Mouse (Mus musculus) embryonic facial prominence, embryonic 11.5 days (tissue): Measurements from ENCODE around the gene Itgae. TPM values are rescaled to one million over a fixed set of nuclear protein-coding genes. Genes with fewer than 3 reads are reported as not detected.
A peak's percentile ranks its signal among the peaks of the same experiment; 100 is the strongest.

Source experiments
- ATAC-seq: fragments of 200-750 bp; cut with Nextera tagmentation; replicated peaks from 2 replicates; pipeline ENCODE4 v1.8.0; 2017; ENCODE audit warnings: low read depth; ENCODE audit not compliant: insufficient number of reproducible peaks, low FRiP score, low TSS enrichment
- DNase-seq: peaks from one replicate; pipeline ENCODE4 v3.0.0-alpha.2; 2015; ENCODE audit warnings: low spot score
- H3K27ac ChIP-seq: fragments of 300-500 bp; sonication (generic); replicated peaks from 2 replicates; pipeline ENCODE4 v1.5.1; 2014; ENCODE audit warnings: mild to moderate bottlenecking, low read depth, low read length, control low read depth
- H3K27me3 ChIP-seq: fragments of 300-500 bp; sonication (generic); 2 replicates; pipeline ENCODE4 v1.6.1; 2014; ENCODE audit warnings: mild to moderate bottlenecking, low read length, moderate library complexity, mixed read lengths; ENCODE audit not compliant: control insufficient read depth, insufficient read depth
- H3K36me3 ChIP-seq: fragments of 300-500 bp; sonication (generic); replicated peaks from 2 replicates; pipeline ENCODE4 v1.6.1; 2014; ENCODE audit warnings: low read depth, mild to moderate bottlenecking, low read length, moderate library complexity, mixed read lengths; ENCODE audit not compliant: control insufficient read depth, insufficient read depth
- H3K4me1 ChIP-seq: fragments of 300-500 bp; sonication (generic); 2 replicates; pipeline ENCODE4 v1.6.1; 2014; ENCODE audit warnings: low read length, mixed read lengths; ENCODE audit not compliant: control insufficient read depth, insufficient read depth
- H3K4me2 ChIP-seq: fragments of 300-500 bp; sonication (generic); 2 replicates; pipeline ENCODE4 v1.6.1; 2014; ENCODE audit warnings: low read depth, mild to moderate bottlenecking, control low read depth, low read length, moderate library complexity
- H3K4me3 ChIP-seq: fragments of 300-500 bp; sonication (generic); 2 replicates; pipeline ENCODE4 v1.5.1; 2014; ENCODE audit warnings: low read depth, low read length, control low read depth
- H3K9ac ChIP-seq: fragments of 300-500 bp; sonication (generic); replicated peaks from 2 replicates; pipeline ENCODE4 v1.6.1; 2014; ENCODE audit warnings: mild to moderate bottlenecking, control low read depth, low read length
- H3K9me3 ChIP-seq: fragments of 300-500 bp; sonication (generic); replicated peaks from 2 replicates; pipeline ENCODE4 v1.6.1; 2016; ENCODE audit warnings: mild to moderate bottlenecking, low read length, inconsistent platforms, mixed read lengths; ENCODE audit not compliant: control insufficient read depth
- WGBS: fragments of 180-500 bp; shearing (Covaris S2); extraction: QIAGEN DNeasy Blood & Tissue Kit; methylation state at CpG from one replicate; pipeline ENCODE4 v1.1.7; 2014; 5-methylcytosine and 5-hydroxymethylcytosine counted together
- polyA plus RNA-seq: library from polyadenylated mRNA; unstranded; fragments of >200 nt; fragmentation: Nextera tagmentation; extraction: Ambion mirVana; gene quantifications from 2 replicates; pipeline ENCODE4 v1.2.1, GENCODE M21; 2014

Gene Itgae
- polyA plus RNA-seq, 1 experiment from 2014 or later, result 0.17 TPM

DNA sequence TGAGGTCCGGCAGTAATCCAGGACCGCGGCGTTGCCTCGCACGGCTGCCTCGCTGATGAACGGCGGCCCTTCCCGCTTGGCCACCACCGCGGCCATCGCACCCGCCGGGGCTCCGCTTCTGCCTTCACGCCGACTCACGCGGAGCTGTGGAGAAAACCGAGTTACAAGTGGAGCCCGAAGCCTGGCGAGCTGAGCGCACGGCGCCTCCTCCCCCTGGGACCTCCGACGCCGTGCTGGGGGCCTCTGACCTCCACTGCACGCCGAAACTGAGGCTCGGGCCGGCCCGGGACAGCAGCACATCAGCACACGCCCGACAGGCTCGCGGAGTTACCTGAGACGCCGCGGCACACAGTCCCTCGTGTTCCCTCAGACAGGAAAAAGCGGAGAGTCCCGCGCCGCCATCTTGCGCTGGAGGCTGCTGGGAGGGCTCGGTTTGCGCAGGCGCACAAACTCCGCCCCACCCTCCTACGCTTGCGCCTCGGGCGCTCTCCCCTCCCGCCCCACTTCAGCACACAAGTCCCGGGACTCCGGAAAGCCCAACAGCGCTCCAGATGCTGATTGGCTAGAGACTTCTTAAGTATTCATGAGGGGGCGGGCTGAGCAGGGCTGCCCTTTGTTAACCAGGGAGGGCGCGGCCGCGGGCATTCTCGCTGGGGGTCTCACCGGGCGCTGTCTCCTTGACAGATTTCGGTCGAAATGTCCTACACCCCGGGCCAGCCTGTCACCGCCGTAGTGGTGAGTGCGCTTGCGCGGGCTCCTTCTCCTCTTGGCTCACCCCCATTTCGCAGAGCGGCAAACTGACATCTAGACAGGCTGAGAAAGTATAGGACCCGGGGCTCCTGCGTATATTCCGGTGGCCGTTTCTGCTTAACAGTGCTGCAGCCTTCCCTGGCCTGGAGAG, 86.5 kb downstream of the Itgae start, which contains the start of the genes Emc6 and Tax1bp3:
TSS of gene Emc6 (minus strand) at position 430 of the 901 bp plus-strand sequence.
TSS of gene Tax1bp3 (plus strand) at position 476 of the 901 bp plus-strand sequence.
- no peaks in the 10 kb centered on the region for H3K9me3 ChIP-seq
- DNase-seq (peak; percentile 99), ATAC-seq (peak; percentile 97)
- H3K36me3 ChIP-seq, result no peaks in the 10 kb centered on the region; the same call in 1 of the 2 replicates
- under 1% methylated on average over 76 of the region's 81 CpGs for WGBS
- H3K4me1 ChIP-seq, result no peaks in the 10 kb centered on the region
- peak within 1 kb of the TSS; percentile 90 for H3K27ac ChIP-seq
- no peaks in the 10 kb centered on the region for H3K27me3 ChIP-seq
- H3K4me2 ChIP-seq, result peak within 1 kb of the TSS; percentile 55
- H3K4me3 ChIP-seq, result peak within 1 kb of the TSS; percentile 85
- H3K9ac ChIP-seq, result peak within 1 kb of the TSS; percentile 87

GRCm38 (mm10) chr11:73177509-73177875, 87.1 kb downstream of the Itgae start:
- DNase-seq, result peak; percentile 83
- Histone ChIP-seq H3K9ac (peak overlapping the region; percentile 87), H3K9me3 (no peaks in the 10 kb centered on the region), H3K4me3 (peak overlapping the region; percentile 85), H3K4me1 (no peaks in the 10 kb centered on the region), H3K27me3 (no peaks in the 10 kb centered on the region), H3K27ac (peak overlapping the region; percentile 90), H3K4me2 (peak overlapping the region; percentile 55), H3K36me3 (no peaks in the 10 kb centered on the region; the same call in 1 of the 2 replicates)
- ATAC-seq, result peak; percentile 72; the same call in 1 of the 2 replicates
- under 1% methylated on average over 27 of the region's 28 CpGs for WGBS

GRCm38 (mm10) chr11:73177895-73178294, 87.5 kb downstream of the Itgae start:
- no peaks in the 10 kb centered on the region for H3K4me1 ChIP-seq
- ATAC-seq, result no peak
- peak overlapping the region; percentile 87 for H3K9ac ChIP-seq
- no peaks in the 10 kb centered on the region; the same call in 1 of the 2 replicates for H3K36me3 ChIP-seq
- peak overlapping the region; percentile 85 for H3K4me3 ChIP-seq
- no peaks in the 10 kb centered on the region for H3K9me3 ChIP-seq
- no peaks in the 10 kb centered on the region for H3K27me3 ChIP-seq
- peak overlapping the region; percentile 55 for H3K4me2 ChIP-seq
- H3K27ac ChIP-seq, result no peak overlapping the region
- WGBS, result 0% methylated on average over 2 of the region's 2 CpGs
- DNase-seq, result no peak

DNA sequence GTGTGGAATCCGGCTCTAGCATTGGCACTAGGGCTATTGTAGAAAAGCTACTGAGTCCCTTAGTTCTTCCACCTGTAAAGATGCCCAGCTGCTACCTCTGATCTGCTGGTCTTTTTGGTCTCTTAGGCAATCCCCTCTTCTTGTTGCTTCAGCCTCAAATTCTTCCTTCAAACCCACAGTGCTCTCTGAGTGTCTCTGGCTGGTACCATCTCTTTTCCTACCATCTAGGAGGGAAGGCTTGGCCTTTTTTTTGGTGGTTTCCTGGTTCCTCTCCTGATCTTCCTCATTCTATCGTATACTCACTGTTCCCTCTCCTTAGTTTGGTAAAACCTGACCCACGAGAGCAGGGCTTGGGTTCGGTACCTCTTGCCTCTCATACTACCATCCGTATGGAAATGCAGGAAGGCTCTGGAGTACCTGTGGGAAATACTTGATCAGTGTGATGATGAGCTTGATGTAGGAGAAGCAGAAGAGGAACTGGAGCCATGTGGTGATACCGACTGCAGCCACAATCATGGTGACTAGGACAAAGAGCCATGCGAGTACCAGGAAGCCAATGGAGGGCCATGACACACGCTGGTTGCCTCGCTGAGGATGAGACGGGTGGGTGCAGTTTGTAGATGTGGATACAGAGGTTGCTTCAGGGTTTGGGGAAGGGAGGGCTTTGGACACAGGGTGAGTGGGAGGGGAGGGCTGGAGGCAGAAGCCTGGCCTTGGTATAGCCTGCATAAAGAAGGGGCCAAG, 95.7 kb downstream of the Itgae start:
- Histone ChIP-seq H3K4me1 (no peaks in the 10 kb centered on the region), H3K4me3 (no peak overlapping the region), H3K36me3 (no peaks in the 10 kb centered on the region), H3K4me2 (no peak overlapping the region), H3K27me3 (no peaks in the 10 kb centered on the region), H3K9ac (no peak overlapping the region), H3K27ac (no peak overlapping the region), H3K9me3 (no peaks in the 10 kb centered on the region)
- DNase-seq, result no peak
- WGBS, result 93% methylated on average over 10 of the region's 10 CpGs
- ATAC-seq, result no peak

- DNase-seq (no peak), ATAC-seq (no peak)
- H3K36me3 ChIP-seq, result no peaks in the 10 kb centered on the region
- no peak overlapping the region for H3K4me3 ChIP-seq
- 90% methylated on average over 6 of the region's 6 CpGs for whole genome bisulfite sequencing
- H3K27me3 ChIP-seq, result no peaks in the 10 kb centered on the region
- H3K4me1 ChIP-seq, result no peaks in the 10 kb centered on the region
- no peak overlapping the region for H3K27ac ChIP-seq
- no peak overlapping the region for H3K4me2 ChIP-seq
- H3K9ac ChIP-seq, result no peak overlapping the region
- H3K9me3 ChIP-seq, result no peaks in the 10 kb centered on the region
Measured at GRCm38 (mm10) chr11:73187231-73187630, 96.8 kb downstream of the Itgae start.

DNA sequence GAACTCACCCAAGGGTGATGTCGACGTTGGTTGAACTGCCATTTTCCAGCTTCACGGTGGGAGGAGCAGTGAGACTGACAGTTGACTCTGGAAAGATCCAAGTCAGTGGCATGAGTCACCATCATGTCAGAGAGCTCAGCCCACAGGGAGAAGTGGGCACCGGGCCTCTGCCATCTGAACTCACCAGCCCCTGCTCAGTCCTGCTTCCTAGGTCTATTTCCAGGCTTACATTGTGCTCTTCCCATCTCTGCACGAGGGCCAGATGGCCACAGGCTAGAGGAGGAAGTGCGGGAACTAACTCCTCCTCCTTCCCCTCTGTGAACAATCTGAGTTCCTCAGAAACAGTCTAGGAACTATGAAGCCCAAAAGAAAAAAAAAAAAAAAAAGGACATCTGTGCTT, 102.7 kb downstream of the Itgae start:
- Histone ChIP-seq H3K4me3 (no peak overlapping the region), H3K27me3 (no peaks in the 10 kb centered on the region), H3K9me3 (no peaks in the 10 kb centered on the region), H3K4me2 (no peak overlapping the region), H3K36me3 (no peaks in the 10 kb centered on the region), H3K4me1 (no peaks in the 10 kb centered on the region), H3K9ac (no peak overlapping the region), H3K27ac (no peak overlapping the region)
- no peak for ATAC-seq
- no peak for DNase-seq
- 64% methylated on average over 6 of the region's 6 CpGs for WGBS

GRCm38 (mm10) chr11:73194444-73194843, 104.1 kb downstream of the Itgae start:
- Histone ChIP-seq H3K36me3 (no peaks in the 10 kb centered on the region), H3K9me3 (no peaks in the 10 kb centered on the region), H3K27me3 (no peaks in the 10 kb centered on the region), H3K27ac (no peak overlapping the region), H3K4me2 (no peak overlapping the region), H3K9ac (no peak overlapping the region), H3K4me3 (no peak overlapping the region), H3K4me1 (no peaks in the 10 kb centered on the region)
- no peak for ATAC-seq
- no peak for DNase-seq
- 85% methylated on average over 2 of the region's 2 CpGs for WGBS
